Mouse (Mus musculus) lung, adult 2 months (tissue): ENCODE measurements around the gene Fscn2.
"Not testable (repeated sequence)": the region's sequence is repeated elsewhere in the genome, so short reads cannot be mapped to it uniquely, and the experiment has no call there.

Experiments
- CTCF ChIP-seq: fragments of 200-500 bp; IDR thresholded peaks from 2 replicates; pipeline ENCODE4 v1.5.1; 2011; ENCODE audit warnings: mild to moderate bottlenecking, low read length, control low read depth; ENCODE audit not compliant: insufficient read depth
- POLR2A ChIP-seq: fragments of 200-500 bp; IDR thresholded peaks from 2 replicates; pipeline ENCODE4 v1.6.1; 2011; ENCODE audit warnings: low read depth, mild to moderate bottlenecking, control low read depth, low read length, borderline replicate concordance; ENCODE audit errors: extremely low read depth

GRCm38 (mm10) chr11:120413621-120414020, 52.3 kb downstream of the Fscn2 start:
- TF ChIP-seq CTCF, POLR2A: not testable (repeated sequence)
